Comparison of ENCODE assay signal across 29 mouse cellular contexts in genomic region chr15:103129289-103129688, GRCm38 (mm10). TPM values are rescaled to one million over a fixed set of nuclear protein-coding genes. Genes with fewer than 3 reads are reported as not detected.
DNase-seq lines count a peak whose midpoint lies in the region; ATAC-seq and TF ChIP-seq lines count a peak whose summit lies in the region.
"Had no signal": no experiment of that assay in that cellular context is flagged by ENCODE, and none has a peak within 500 bp of the region (broad histone marks: within the 10 kb centered on the region; RNA-seq: fewer than 3 reads in every experiment).

No protein-coding gene starts in this region.

- no peak overlapping the region for H3K4me3 ChIP-seq in limb, embryonic 11.5 days (ENCODE audit: low read depth, low read length)
- H3K4me3 ChIP-seq in limb, embryonic 10.5 days, result no peak overlapping the region
- no peak overlapping the region for H3K4me3 ChIP-seq in neural tube, embryonic 14.5 days (ENCODE audit: low read depth, low read length)
- H3K4me3 ChIP-seq: hindbrain, embryonic 15.5 days; kidney, embryonic 15.5 days; layer of hippocampus, adult 2 months; left cerebral cortex, adult 2 months; lung, embryonic 15.5 days had no signal

- TF ChIP-seq POLR2A in brain, embryonic 14.5 days (IDR thresholded peaks at IDR 0.05; ENCODE audit: borderline replicate concordance, extremely low read depth, insufficient read depth, insufficient read length, poor library complexity, severe bottlenecking), result no peak

- TF ChIP-seq CTCF in brain, embryonic 14.5 days (IDR thresholded peaks at IDR 0.05; ENCODE audit: borderline replicate concordance, extremely low read depth, insufficient read depth, insufficient read length), result no peak

- H3K27ac ChIP-seq in limb, embryonic 11.5 days (replicated peaks; ENCODE audit: low read depth, low read length), result no peak overlapping the region
- no peak overlapping the region for H3K27ac ChIP-seq in limb, embryonic 10.5 days
- no peak overlapping the region for H3K27ac ChIP-seq in neural tube, embryonic 14.5 days (ENCODE audit: low read depth, low read length)
- H3K27ac ChIP-seq: hindbrain, embryonic 15.5 days; layer of hippocampus, adult 2 months; left cerebral cortex, adult 2 months; lung, embryonic 15.5 days had no signal

- intact Hi-C loops in gastrocnemius, postnatal 36 days (cut with DNase I), result no loop called here

- ATAC-seq in limb, embryonic 11.5 days (ENCODE audit: insufficient number of reproducible peaks, low FRiP score, low TSS enrichment, low read depth), result no peak
- 0 out of 2 replicates have a peak, but pooled peaks have one; percentile 9 for ATAC-seq in neural tube, embryonic 14.5 days (ENCODE audit: low read depth)
- ATAC-seq in erythroid progenitor cell, adult 5-6 weeks (replicated peaks; ENCODE audit: low FRiP score, poor library complexity, severe bottlenecking), result no peak
- ATAC-seq: forebrain, embryonic 16.5 days; inflammation-experienced regulatory T-cells, adult 6 months had no signal

- no peaks in the 10 kb centered on the region for H3K9me3 ChIP-seq in limb, embryonic 11.5 days (ENCODE audit: control insufficient read depth, low read length)
- no peaks in the 10 kb centered on the region for H3K9me3 ChIP-seq in limb, embryonic 10.5 days (replicated peaks)
- no peaks in the 10 kb centered on the region for H3K9me3 ChIP-seq in neural tube, embryonic 14.5 days (ENCODE audit: control insufficient read depth, low read length)
- H3K9me3 ChIP-seq: hindbrain, embryonic 15.5 days; kidney, embryonic 15.5 days; lung, embryonic 15.5 days had no signal

- peak; percentile 27 for DNase-seq in gastrocnemius, postnatal 10 days
- DNase-seq in gastrocnemius, postnatal 36 days, result no peak
- DNase-seq in limb, embryonic 11.5 days (ENCODE audit: low spot score), result no peak
- DNase-seq in limb, embryonic 10.5 days (ENCODE audit: low spot score), result no peak
- peak; percentile 24 for DNase-seq in brain, embryonic 14.5 days (ENCODE audit: low read depth)
- DNase-seq in frontal cortex, postnatal 10 days (ENCODE audit: low spot score in 2 of 2), result no peak
- DNase-seq: adrenal gland, postnatal 36 days; cerebellum, adult 2 months; cerebellum, postnatal 25 days; gastrocnemius, postnatal 14 days; heart, adult 11 months; heart, postnatal 4 days; kidney, adult 11 months; kidney, postnatal 36 days; lung, postnatal 36 days; right cerebral cortex, postnatal 4 days; thymus, postnatal 25 days had no signal

- WGBS in limb, embryonic 11.5 days, result 37% methylated on average over 6 of the region's 6 CpGs
- WGBS in limb, embryonic 10.5 days, result 40% methylated on average over 6 of the region's 6 CpGs
- 28% methylated on average over 6 of the region's 6 CpGs for WGBS in neural tube, embryonic 14.5 days

- no peak overlapping the region for H3K4me2 ChIP-seq in limb, embryonic 11.5 days (ENCODE audit: low read depth, severe bottlenecking)
- H3K4me2 ChIP-seq in neural tube, embryonic 14.5 days (ENCODE audit: low read depth, low read length), result no peak overlapping the region
- H3K4me2 ChIP-seq: heart, embryonic 11.5 days; hindbrain, embryonic 15.5 days; kidney, embryonic 15.5 days; liver, embryonic 11.5 days; lung, embryonic 15.5 days; midbrain, embryonic 11.5 days had no signal

- H3K27me3 ChIP-seq in limb, embryonic 11.5 days (ENCODE audit: control insufficient read depth, insufficient read depth, low read length), result peaks cover 7% of the 10 kb centered on the region
- H3K27me3 ChIP-seq in limb, embryonic 10.5 days (ENCODE audit: low read depth, poor library complexity, severe bottlenecking), result peaks cover 78% of the 10 kb centered on the region
- H3K27me3 ChIP-seq in neural tube, embryonic 14.5 days (ENCODE audit: control insufficient read depth, insufficient read depth, low read length), result no peaks in the 10 kb centered on the region
- H3K27me3 ChIP-seq: hindbrain, embryonic 15.5 days had no signal

- peak overlapping the region; percentile 18; the same call in 1 of the 2 replicates for H3K9ac ChIP-seq in limb, embryonic 11.5 days (ENCODE audit: low read length)
- no peak overlapping the region for H3K9ac ChIP-seq in neural tube, embryonic 14.5 days (replicated peaks; ENCODE audit: low read depth, low read length)
- H3K9ac ChIP-seq: hindbrain, embryonic 15.5 days; kidney, embryonic 15.5 days; lung, embryonic 15.5 days had no signal

- no peaks in the 10 kb centered on the region for H3K36me3 ChIP-seq in limb, embryonic 11.5 days (ENCODE audit: control insufficient read depth, insufficient read depth, low read length)
- no peaks in the 10 kb centered on the region for H3K36me3 ChIP-seq in limb, embryonic 10.5 days
- H3K36me3 ChIP-seq in neural tube, embryonic 14.5 days (ENCODE audit: control insufficient read depth, insufficient read depth, low read length), result 0 out of 2 replicates have a peak, but pooled peaks cover 3% of the 10 kb centered on the region
- H3K36me3 ChIP-seq: hindbrain, embryonic 15.5 days; kidney, embryonic 15.5 days; lung, embryonic 15.5 days had no signal

- H3K4me1 ChIP-seq in limb, embryonic 11.5 days (ENCODE audit: control insufficient read depth, insufficient read depth, low read length), result peaks cover 23% of the 10 kb centered on the region
- H3K4me1 ChIP-seq in limb, embryonic 10.5 days, result peaks cover 45% of the 10 kb centered on the region
- peaks cover 11% of the 10 kb centered on the region for H3K4me1 ChIP-seq in neural tube, embryonic 14.5 days (ENCODE audit: control insufficient read depth, insufficient read depth, low read length)

RNA-seq across cellular contexts. Expression of gene Smug1, which starts 37.6 kb away (rescaled TPM):
- total RNA-seq in gastrocnemius, postnatal 10 days (2021), result 10 to 100 TPM; 10.5 to 12.2 TPM
- 10 to 100 TPM in 1 of 2 experiments, 1 to 10 TPM in 1; 9.9 to 11.3 TPM for total RNA-seq in gastrocnemius, postnatal 36 days (2021)
- polyA plus RNA-seq in limb, embryonic 11.5 days (2014; fragmentation: Nextera tagmentation; extraction: Ambion mirVana), result 14.4 and 14.7 TPM in 2 replicates
- 16.2 and 16.8 TPM in 2 replicates for polyA plus RNA-seq in limb, embryonic 10.5 days (2016; fragmentation: Nextera tagmentation; extraction: Ambion mirVana)
- polyA plus RNA-seq in brain, embryonic 14.5 days (2012; rRNA removed), result 30.5 and 31.6 TPM in 2 replicates
- polyA plus RNA-seq in neural tube, embryonic 14.5 days (2014; fragmentation: Nextera tagmentation; extraction: Ambion mirVana), result 19.2 and 28.0 TPM in 2 replicates
- total RNA-seq in erythroid progenitor cell, adult 5-6 weeks (2015; ENCODE audit: low replicate concordance), result 3.6 TPM in 1 of 2 replicates, not detected in the other
- 0.26 and 0.91 TPM in 2 replicates for total RNA-seq in erythroid progenitor cell, adult 5-6 weeks (2017; ENCODE audit: low replicate concordance)

Comparison
In these comparisons a context has a peak if more than half of its experiments do, and no peak if none do; other contexts are left out.
1. DNase-seq: peak in gastrocnemius, postnatal 10 days (single experiment) and brain, embryonic 14.5 days (single experiment); none in gastrocnemius, postnatal 36 days (0 of 2), limb, embryonic 11.5 days (single experiment), limb, embryonic 10.5 days (single experiment) and frontal cortex, postnatal 10 days (0 of 2).